Mouse (Mus musculus) limb, embryonic 12.5 days (tissue): ENCODE data around the gene Elmo1. TPM values are rescaled to one million over a fixed set of nuclear protein-coding genes. Genes with fewer than 3 reads are reported as not detected.
A peak's percentile ranks its signal among the peaks of the same experiment; 100 is the strongest.

ENCODE experiments used
- ATAC-seq: fragments of 200-750 bp; cut with Nextera tagmentation; 2 replicates; pipeline ENCODE4 v1.8.0; 2017; ENCODE audit warnings: low read depth, moderate TSS enrichment; ENCODE audit not compliant: insufficient number of reproducible peaks, insufficient read depth, low FRiP score, low TSS enrichment
- H3K27ac ChIP-seq: fragments of 300-500 bp; sonication (generic); 2 replicates; pipeline ENCODE4 v1.5.1; 2016; ENCODE audit warnings: mild to moderate bottlenecking, moderate library complexity
- H3K27me3 ChIP-seq: fragments of 300-500 bp; sonication (generic); 2 replicates; pipeline ENCODE4 v1.6.1; 2016; ENCODE audit warnings: mild to moderate bottlenecking, moderate library complexity
- H3K36me3 ChIP-seq: fragments of 300-500 bp; sonication (generic); 2 replicates; pipeline ENCODE4 v1.6.1; 2016; ENCODE audit warnings: mild to moderate bottlenecking, moderate library complexity
- H3K4me1 ChIP-seq: fragments of 300-500 bp; sonication (generic); replicated peaks from 2 replicates; pipeline ENCODE4 v1.6.1; 2016
- H3K4me2 ChIP-seq: fragments of 300-500 bp; sonication (generic); 2 replicates; pipeline ENCODE4 v1.6.1; 2016; ENCODE audit warnings: mild to moderate bottlenecking, moderate library complexity
- H3K4me3 ChIP-seq: fragments of 300-500 bp; sonication (generic); replicated peaks from 2 replicates; pipeline ENCODE4 v1.5.1; 2016; ENCODE audit warnings: mild to moderate bottlenecking
- H3K9ac ChIP-seq: fragments of 300-500 bp; sonication (generic); replicated peaks from 2 replicates; pipeline ENCODE4 v1.6.1; 2016; ENCODE audit warnings: mild to moderate bottlenecking, moderate library complexity
- H3K9me3 ChIP-seq: fragments of 300-500 bp; sonication (generic); 2 replicates; pipeline ENCODE4 v1.6.1; 2016; ENCODE audit warnings: mild to moderate bottlenecking, moderate library complexity
- WGBS: fragments of 180-500 bp; shearing (Covaris S2); methylation state at CpG from one replicate; pipeline ENCODE4 v1.1.7; 2016; 5-methylcytosine and 5-hydroxymethylcytosine counted together
- polyA plus RNA-seq: library from polyadenylated mRNA; unstranded; fragments of >200 nt; fragmentation: Nextera tagmentation; extraction: Ambion mirVana; gene quantifications from 2 replicates; pipeline ENCODE4 v1.2.1, GENCODE M21; 2016

Elmo1 gene
- polyA plus RNA-seq, 1 experiment from 2014 or later: 8.3 TPM

DNA sequence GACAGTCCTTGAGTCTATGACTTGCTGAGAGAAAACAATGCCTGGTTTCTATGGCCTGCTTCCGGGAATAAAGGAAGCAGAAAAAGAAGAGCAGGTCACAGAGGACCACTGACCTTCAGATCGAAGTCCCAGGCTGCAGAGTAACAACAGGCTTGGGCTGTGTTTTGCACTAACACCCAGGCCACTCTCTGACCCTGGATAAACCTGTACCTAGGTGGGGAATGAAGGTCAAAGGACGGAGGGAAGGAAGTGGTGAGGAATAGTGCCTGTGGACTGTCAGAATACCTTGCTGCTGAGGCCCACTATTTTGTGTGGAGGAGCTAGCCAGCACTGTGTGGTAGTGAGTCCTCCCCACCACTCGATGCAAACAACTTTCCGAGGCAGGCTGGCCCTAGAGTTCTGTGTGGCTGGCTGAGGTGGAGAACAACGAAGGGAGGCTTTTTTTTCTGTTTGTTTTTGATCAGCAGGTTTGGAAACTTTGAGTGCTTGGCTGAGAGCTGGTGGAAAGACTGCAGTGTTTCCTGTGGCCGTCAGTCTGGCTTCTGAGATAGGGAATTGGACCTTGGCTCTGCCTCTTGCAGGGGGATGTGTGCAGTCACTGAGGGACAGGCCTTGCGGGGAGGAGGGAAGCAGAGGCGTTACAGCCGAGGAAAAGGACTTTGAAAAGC is 83.7 kb downstream of the Elmo1 start:
- WGBS: 38% methylated on average over 10 of the region's 10 CpGs
- no peaks in the 10 kb centered on the region for H3K36me3 ChIP-seq
- H3K27me3 ChIP-seq: no peaks in the 10 kb centered on the region
- H3K4me3 ChIP-seq: no peak overlapping the region
- H3K4me2 ChIP-seq: no peak overlapping the region
- H3K9me3 ChIP-seq: no peaks in the 10 kb centered on the region
- H3K27ac ChIP-seq: peak overlapping the region; percentile 69; the same call in 1 of the 2 replicates
- H3K4me1 ChIP-seq: no peaks in the 10 kb centered on the region; the same call in 1 of the 2 replicates
- ATAC-seq: no peak
- H3K9ac ChIP-seq: no peak overlapping the region

DNA sequence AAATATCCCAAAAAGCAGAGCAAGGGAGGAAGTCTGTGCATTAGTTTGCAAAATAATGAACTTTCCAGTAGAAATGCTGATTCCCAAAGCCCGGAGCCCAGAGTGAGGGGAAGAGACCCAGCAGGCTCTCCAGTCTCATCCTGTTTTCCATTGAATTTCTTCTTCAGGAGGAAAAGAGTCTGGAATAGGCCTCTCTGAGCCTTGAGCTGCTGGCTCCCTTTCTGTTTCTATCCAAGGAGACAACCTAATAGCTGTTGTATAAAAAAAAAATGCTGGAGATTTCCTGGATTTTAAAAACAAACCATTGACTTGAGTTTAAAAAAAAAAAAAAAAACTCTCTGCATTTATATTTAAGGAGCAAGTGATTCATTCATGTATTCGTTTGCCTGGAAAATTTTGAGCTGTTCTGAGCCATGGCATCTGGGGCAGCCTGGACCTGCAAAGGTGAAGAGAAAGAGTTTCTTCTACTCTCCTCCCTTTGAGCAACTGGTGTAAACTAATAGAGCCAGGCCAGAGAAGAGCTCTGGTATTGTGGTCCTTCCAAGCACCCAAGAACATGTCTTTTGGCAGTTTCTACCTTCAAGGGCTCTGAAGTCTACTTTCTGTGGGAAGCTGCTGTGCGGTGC is 84.4 kb downstream of the Elmo1 start:
- ATAC-seq: no peak
- Histone ChIP-seq H3K9ac (no peak overlapping the region), H3K9me3 (no peaks in the 10 kb centered on the region), H3K4me2 (no peak overlapping the region), H3K27ac (peak overlapping the region; percentile 69; the same call in 1 of the 2 replicates), H3K4me3 (no peak overlapping the region), H3K27me3 (no peaks in the 10 kb centered on the region), H3K36me3 (no peaks in the 10 kb centered on the region), H3K4me1 (no peaks in the 10 kb centered on the region; the same call in 1 of the 2 replicates)
- WGBS: 65% methylated on average over 3 of the region's 3 CpGs

DNA sequence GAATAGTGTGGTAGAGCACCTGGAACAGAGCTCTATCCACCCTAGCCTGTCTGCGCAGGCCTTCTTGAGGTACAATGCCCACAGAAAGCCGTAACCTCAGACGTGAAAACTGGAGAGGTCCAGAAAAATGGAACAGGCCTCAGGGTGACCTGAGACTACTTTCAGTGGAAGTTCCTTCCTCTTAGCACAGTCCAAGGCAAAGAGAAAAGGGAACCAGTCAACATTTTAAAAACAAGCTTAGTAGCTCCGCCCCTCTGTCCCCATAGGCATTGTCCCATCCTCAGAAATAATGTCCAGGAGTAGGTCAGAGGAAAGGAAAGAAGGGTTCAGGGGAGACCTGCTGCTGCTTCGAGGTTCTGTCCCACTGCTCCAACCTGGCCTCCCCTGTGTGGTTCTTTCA is 90.3 kb downstream of the Elmo1 start:
- Histone ChIP-seq H3K4me3 (no peak overlapping the region), H3K9me3 (no peaks in the 10 kb centered on the region), H3K4me1 (peaks cover 29% of the 10 kb centered on the region), H3K9ac (no peak overlapping the region), H3K36me3 (no peaks in the 10 kb centered on the region), H3K27me3 (no peaks in the 10 kb centered on the region), H3K4me2 (no peak overlapping the region), H3K27ac (no peak overlapping the region)
- 89% methylated on average over 5 of the region's 5 CpGs for WGBS
- no peak for ATAC-seq

DNA sequence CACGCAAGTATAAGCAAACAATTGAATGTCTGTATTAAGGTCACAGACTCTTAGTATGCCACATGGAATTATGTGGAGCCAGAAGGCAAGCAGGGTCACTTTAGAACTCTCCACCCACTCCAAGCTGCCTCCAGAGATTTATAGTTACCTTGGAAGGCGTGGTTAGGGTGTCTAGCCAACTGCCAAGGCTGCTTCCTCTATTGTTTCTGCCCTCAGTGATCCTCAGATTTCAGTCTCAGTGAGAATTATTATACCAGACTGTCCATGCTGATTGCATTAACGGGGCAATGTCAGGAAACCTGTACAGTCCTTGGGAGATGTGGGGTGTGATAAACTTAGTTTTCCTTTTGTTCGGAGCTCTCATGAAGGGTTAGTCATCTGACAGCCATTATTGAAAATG is 90.9 kb downstream of the Elmo1 start:
- H3K4me1 ChIP-seq: peaks cover 29% of the 10 kb centered on the region
- ATAC-seq: no peak
- 71% methylated on average over 4 of the region's 4 CpGs for WGBS
- H3K36me3 ChIP-seq: no peaks in the 10 kb centered on the region
- H3K4me2 ChIP-seq: no peak overlapping the region
- no peak overlapping the region for H3K9ac ChIP-seq
- H3K27ac ChIP-seq: no peak overlapping the region
- no peak overlapping the region for H3K4me3 ChIP-seq
- H3K9me3 ChIP-seq: no peaks in the 10 kb centered on the region
- no peaks in the 10 kb centered on the region for H3K27me3 ChIP-seq

DNA sequence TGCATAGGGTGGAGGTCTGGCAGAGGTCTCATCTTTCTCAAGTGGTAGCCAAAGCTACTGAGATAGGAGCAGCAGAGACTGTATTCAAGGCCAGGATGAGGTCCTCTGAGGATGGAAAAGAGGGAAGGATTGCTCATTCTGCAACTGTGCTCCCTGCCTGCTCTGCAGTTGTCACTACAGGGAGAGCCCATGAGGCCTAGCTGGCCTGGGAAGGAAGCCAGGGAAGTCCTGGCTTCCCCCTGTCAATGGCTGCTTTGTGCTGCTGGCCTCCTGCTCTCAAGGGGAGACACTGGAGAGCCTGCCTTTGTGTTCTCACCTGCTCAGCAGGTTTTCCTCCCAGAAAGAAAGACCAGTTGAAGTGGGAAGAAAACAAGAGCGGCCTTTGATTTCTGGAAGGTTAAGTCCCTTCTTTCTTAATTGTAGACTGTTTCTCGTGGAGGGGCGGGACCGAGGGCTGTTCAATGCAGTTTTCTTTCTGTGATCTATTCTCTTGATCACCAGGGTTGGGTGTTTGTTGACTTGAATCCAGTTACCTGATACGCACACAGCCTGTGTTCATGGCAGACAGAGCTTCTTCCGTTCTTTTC is 91.9 kb downstream of the Elmo1 start:
- WGBS: 73% methylated on average over 6 of the region's 6 CpGs
- Histone ChIP-seq H3K9ac (no peak overlapping the region), H3K4me3 (no peak overlapping the region), H3K9me3 (no peaks in the 10 kb centered on the region), H3K36me3 (no peaks in the 10 kb centered on the region), H3K27me3 (no peaks in the 10 kb centered on the region), H3K4me1 (peaks cover 29% of the 10 kb centered on the region), H3K4me2 (no peak overlapping the region), H3K27ac (peak overlapping the region; percentile 18; the same call in 1 of the 2 replicates)
- ATAC-seq: no peak

DNA sequence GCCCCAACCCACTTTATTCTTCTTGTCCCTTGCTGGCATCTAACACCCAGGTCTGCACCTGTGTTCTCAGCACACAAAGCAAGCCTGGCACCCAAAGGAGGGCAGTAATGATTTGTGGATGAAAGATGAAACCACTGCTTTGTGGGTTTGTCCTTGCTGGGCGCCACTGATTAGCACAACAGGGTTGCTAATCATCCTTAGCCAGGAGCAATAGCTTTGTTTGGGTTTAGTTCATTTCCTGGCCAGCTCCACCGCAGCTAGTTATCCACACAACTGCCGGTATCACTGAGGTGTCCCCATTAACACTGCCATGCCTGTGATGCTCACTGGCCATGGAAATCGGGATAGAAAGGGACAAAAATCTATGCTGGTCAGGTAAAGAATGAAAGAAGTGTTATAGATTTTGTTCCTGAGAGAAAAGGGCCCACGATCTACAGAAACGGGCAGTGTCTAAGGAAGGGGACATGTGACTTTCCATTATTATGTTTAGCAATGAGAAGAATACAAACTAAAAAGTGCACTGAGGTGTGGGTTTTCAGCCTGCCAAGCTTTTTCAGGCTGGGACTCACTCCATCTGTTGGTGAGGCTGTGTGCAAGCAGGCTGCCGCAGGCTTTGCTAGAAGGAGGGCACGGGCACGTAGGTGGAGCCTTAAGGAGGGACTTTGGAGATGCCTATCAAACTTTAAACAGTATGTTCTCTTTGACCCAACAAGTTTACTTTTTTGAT is 93.3 kb downstream of the Elmo1 start:
- 0 out of 2 replicates have a peak overlapping the region, but pooled peaks have one; percentile 25 for H3K27ac ChIP-seq
- no peaks in the 10 kb centered on the region for H3K36me3 ChIP-seq
- no peak overlapping the region for H3K9ac ChIP-seq
- H3K4me2 ChIP-seq: no peak overlapping the region; the same call in 1 of the 2 replicates
- no peak for ATAC-seq
- H3K27me3 ChIP-seq: no peaks in the 10 kb centered on the region
- peaks cover 29% of the 10 kb centered on the region for H3K4me1 ChIP-seq
- H3K4me3 ChIP-seq: no peak overlapping the region
- 16% methylated on average over 9 of the region's 9 CpGs for WGBS
- no peaks in the 10 kb centered on the region for H3K9me3 ChIP-seq

DNA sequence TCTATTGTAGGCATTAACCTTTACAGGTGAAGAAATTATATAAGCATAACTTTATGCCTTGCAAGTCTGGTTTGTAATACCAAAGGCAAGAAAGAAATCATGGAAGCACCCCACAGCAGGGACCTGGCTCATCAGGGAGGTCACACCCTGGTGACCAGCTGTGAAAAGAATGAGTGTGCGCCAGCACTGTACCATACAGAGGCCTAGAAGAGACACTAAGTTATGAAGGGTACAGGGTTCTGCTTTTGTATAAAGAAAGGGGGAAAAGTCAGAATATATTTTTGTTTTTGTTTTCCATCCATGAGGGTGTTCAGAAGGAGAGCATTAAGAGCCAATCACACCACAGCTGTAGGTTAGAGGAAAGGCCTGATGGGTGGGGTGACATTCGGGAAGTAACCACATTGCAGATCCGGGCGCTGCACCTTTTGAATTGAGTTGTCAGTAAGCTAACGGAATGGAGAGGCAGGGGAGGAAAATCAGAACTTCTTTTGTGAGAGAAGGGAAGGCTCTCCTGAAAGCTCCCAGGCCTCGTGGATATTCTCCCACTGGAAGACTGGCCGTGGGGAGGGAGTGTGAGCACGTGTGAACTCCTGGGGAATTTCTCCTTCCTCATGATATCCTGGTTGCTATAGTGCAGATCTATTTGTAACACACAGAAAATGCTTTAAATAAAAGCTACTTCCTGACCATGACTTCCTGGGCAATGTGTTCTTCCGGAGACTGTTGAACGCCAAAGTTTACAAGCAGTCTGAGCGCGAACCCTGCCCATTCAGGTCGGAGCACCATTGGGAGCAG is 94.0 kb downstream of the Elmo1 start:
- no peak for ATAC-seq

DNA sequence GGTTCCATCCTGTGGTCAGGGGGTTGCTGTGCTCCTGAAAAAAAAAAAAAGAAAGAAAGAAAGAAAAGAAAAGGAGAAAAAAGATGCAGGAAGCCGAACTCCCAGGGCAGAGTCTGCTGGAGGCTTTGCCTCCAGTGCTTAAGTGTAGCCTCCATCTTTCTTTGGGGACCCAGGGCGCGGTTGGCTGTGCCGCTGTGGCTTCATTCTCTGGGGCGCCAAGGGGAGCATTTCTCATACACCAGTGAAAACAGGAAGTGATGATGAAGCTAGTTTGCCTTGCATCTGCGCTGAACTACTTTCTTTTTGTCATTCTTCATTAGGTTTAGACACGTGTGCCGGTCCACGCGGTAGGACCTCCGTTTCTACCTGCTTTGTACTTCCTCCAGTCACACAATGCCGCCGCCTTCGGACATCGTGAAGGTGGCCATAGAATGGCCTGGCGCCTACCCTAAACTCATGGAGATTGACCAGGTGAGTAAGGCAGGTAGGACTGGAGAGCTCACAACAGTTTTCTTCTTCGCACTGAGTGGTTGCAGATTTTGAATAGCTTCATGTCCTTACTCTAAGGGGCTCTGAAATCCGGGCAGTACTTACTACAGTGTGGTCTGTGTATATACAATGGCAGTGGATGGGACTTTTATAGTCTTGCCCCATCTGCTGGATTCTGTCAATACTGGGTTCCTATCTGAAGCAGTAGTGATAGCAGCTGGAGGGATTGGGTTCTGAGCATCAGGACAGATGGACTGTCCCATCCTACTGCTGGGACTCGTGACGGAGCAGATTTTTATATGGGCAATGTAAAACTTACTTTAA is 94.8 kb downstream of the Elmo1 start:
- no peak for ATAC-seq
- Histone ChIP-seq H3K4me1 (peaks cover 29% of the 10 kb centered on the region), H3K9ac (no peak overlapping the region), H3K4me2 (no peak overlapping the region), H3K36me3 (no peaks in the 10 kb centered on the region), H3K27ac (no peak overlapping the region), H3K27me3 (no peaks in the 10 kb centered on the region), H3K9me3 (no peaks in the 10 kb centered on the region), H3K4me3 (no peak overlapping the region)
- WGBS: 93% methylated on average over 20 of the region's 20 CpGs

More for the DNA sequence above, 94.0 kb downstream of the Elmo1 start:
- Histone ChIP-seq H3K4me1 (peaks cover 29% of the 10 kb centered on the region), H3K27me3 (no peaks in the 10 kb centered on the region), H3K4me2 (no peak overlapping the region), H3K9me3 (no peaks in the 10 kb centered on the region), H3K27ac (no peak overlapping the region), H3K36me3 (no peaks in the 10 kb centered on the region), H3K4me3 (no peak overlapping the region), H3K9ac (no peak overlapping the region)
- 69% methylated on average over 13 of the region's 13 CpGs for WGBS

DNA sequence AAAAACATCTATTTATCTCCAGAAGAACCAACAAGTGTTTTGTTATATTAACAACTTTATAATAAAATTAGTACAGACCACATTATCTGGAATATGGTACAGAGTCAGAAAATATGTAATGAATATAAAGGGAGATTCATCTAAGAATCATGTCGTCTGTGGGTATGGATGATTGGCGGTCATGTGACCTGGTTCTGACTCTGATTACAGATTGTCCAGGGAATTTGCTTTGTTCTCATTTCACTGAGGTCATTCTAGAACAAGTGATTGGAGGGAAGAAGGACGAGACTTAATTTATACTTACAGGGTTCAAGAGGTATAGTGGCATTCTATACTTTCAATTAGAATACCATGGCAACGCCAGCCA is 95.4 kb downstream of the Elmo1 start:
- WGBS: 92% methylated on average over 4 of the region's 4 CpGs
- peaks cover 28% of the 10 kb centered on the region for H3K4me1 ChIP-seq

DNA sequence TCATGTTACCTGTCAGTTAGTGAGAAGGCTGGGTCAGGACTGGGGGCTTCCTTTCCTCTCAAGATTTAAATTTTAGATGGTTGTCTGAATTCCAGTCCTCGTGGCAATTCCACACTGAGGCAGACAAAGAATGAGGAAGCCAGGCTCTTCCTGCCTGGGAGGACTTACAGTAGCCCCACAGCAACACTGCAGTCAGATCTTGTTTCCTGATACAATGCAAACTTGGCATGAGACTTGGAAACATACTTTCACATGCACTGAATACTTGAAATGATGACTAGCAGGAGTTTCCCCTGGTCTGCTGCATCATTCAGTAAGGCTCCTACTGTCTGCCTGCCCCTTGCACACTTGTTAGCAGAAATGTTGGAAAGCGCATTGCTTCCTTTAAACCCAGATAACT is 97.3 kb downstream of the Elmo1 start:
- Histone ChIP-seq H3K4me3 (no peak overlapping the region), H3K9me3 (no peaks in the 10 kb centered on the region), H3K27me3 (no peaks in the 10 kb centered on the region), H3K4me1 (peaks cover 13% of the 10 kb centered on the region), H3K9ac (no peak overlapping the region), H3K27ac (no peak overlapping the region), H3K4me2 (no peak overlapping the region), H3K36me3 (no peaks in the 10 kb centered on the region)
- no peak for ATAC-seq
- WGBS: 82% methylated on average over 2 of the region's 2 CpGs

More for the DNA sequence above, 95.4 kb downstream of the Elmo1 start:
- Histone ChIP-seq H3K27me3 (no peaks in the 10 kb centered on the region), H3K4me3 (no peak overlapping the region), H3K4me2 (no peak overlapping the region), H3K27ac (no peak overlapping the region), H3K36me3 (no peaks in the 10 kb centered on the region), H3K9ac (no peak overlapping the region), H3K9me3 (no peaks in the 10 kb centered on the region)
- ATAC-seq: no peak
